Mouse (Mus musculus) CH12.LX (cell line): Measurements from ENCODE around the gene 1700016C15Rik. TPM values are rescaled to one million over a fixed set of nuclear protein-coding genes. Genes with fewer than 3 reads are reported as not detected.

ENCODE experiments used
- DNase-seq: peaks from one replicate; pipeline ENCODE4 v3.0.0-alpha.2; 2013; ENCODE audit errors: extremely low read depth
- H3K27ac ChIP-seq: 2 replicates; pipeline ENCODE4 v1.5.1; 2012; ENCODE audit warnings: low read depth, mild to moderate bottlenecking, control low read depth, moderate library complexity; ENCODE audit not compliant: insufficient read depth
- H3K27me3 ChIP-seq: replicated peaks from 2 replicates; pipeline ENCODE3; 2012; ENCODE audit warnings: inconsistent platforms
- H3K36me3 ChIP-seq, 2 experiments: replicated peaks in 1 of 2; 2 replicates each; pipeline versions ENCODE3 to v1.6.1; 2012; ENCODE audit warnings: inconsistent platforms in 1 of 2, low read length in 1 of 2, mild to moderate bottlenecking in 1 of 2, mixed read lengths in 1 of 2, moderate library complexity in 1 of 2; ENCODE audit not compliant: control insufficient read depth in 1 of 2, insufficient read depth in 1 of 2
- H3K4me1 ChIP-seq, 2 experiments: 2 replicates each; pipeline ENCODE4 v1.6.1; 2012; ENCODE audit warnings: inconsistent platforms in 1 of 2, moderate library complexity in 1 of 2; ENCODE audit not compliant: insufficient read depth in 2 of 2, control insufficient read depth in 1 of 2
- H3K4me2 ChIP-seq: 2 replicates; pipeline ENCODE4 v1.6.1; 2012; ENCODE audit warnings: low read depth, mild to moderate bottlenecking, control low read depth; ENCODE audit not compliant: poor library complexity, insufficient read depth, severe bottlenecking
- H3K4me3 ChIP-seq, 3 experiments: fragments of 150-350 bp in 1 of 3; sonication (generic) in 1 of 3; replicated peaks in 1 of 3; 2 replicates each; pipeline versions ENCODE3 to v1.5.1; 2011 to 2012; ENCODE audit warnings: low read depth in 2 of 3, low read length in 2 of 3, mild to moderate bottlenecking in 2 of 3, moderate library complexity in 2 of 3, control low read depth in 1 of 3, improper control_type of control experiment in 1 of 3, inconsistent platforms in 1 of 3, mixed read lengths in 1 of 3; ENCODE audit not compliant: poor library complexity in 1 of 3
- H3K79me2 ChIP-seq: replicated peaks from 2 replicates; pipeline ENCODE4 v1.6.1; 2012; ENCODE audit warnings: mild to moderate bottlenecking, moderate library complexity; ENCODE audit not compliant: control insufficient read depth, poor library complexity, insufficient read depth, severe bottlenecking; ENCODE audit errors: extremely low read depth
- H3K9ac ChIP-seq: 2 replicates; pipeline ENCODE4 v1.6.1; 2012; ENCODE audit warnings: low read depth, mild to moderate bottlenecking, control low read depth, moderate library complexity; ENCODE audit not compliant: insufficient read depth
- H3K9me3 ChIP-seq: replicated peaks from 2 replicates; pipeline ENCODE3; 2012; ENCODE audit warnings: low read length, inconsistent platforms, mixed read lengths
- BHLHE40 ChIP-seq: IDR thresholded peaks from 2 replicates; pipeline ENCODE4 v1.6.1; 2011; ENCODE audit warnings: mild to moderate bottlenecking, low read depth, low read length, improper control_type of control experiment
- CTCF ChIP-seq, 2 experiments: IDR thresholded peaks in 1 of 2; conservative IDR thresholded peaks in 1 of 2; 2 replicates each; pipeline ENCODE4 v1.5.1; 2011 to 2012; ENCODE audit warnings: low read depth in 2 of 2, low read length in 2 of 2, improper control_type of control experiment in 1 of 2, inconsistent platforms in 1 of 2, mild to moderate bottlenecking in 1 of 2, moderate library complexity in 1 of 2
- KAT2A ChIP-seq: IDR thresholded peaks from 2 replicates; pipeline ENCODE4 v1.6.1; 2012; ENCODE audit warnings: low read length, improper control_type of control experiment, inconsistent platforms; ENCODE audit not compliant: insufficient replicate concordance
- MAFK ChIP-seq: IDR thresholded peaks from 2 replicates; pipeline ENCODE4 v1.6.1; 2011; ENCODE audit warnings: low read length, improper control_type of control experiment; ENCODE audit not compliant: insufficient replicate concordance
- MAX ChIP-seq: IDR thresholded peaks from 2 replicates; pipeline ENCODE4 v1.6.1; 2011; ENCODE audit warnings: low read length, improper control_type of control experiment
- MXI1 ChIP-seq: IDR thresholded peaks from 2 replicates; pipeline ENCODE4 v1.6.1; 2011; ENCODE audit warnings: mild to moderate bottlenecking, low read depth, low read length, improper control_type of control experiment
- MYC ChIP-seq: IDR thresholded peaks from 2 replicates; pipeline ENCODE4 v1.6.1; 2011; ENCODE audit warnings: low read depth, mild to moderate bottlenecking, improper control_type of control experiment, low read length
- PAX5 ChIP-seq: IDR thresholded peaks from 2 replicates; pipeline ENCODE4 v1.6.1; 2012; ENCODE audit warnings: low read length, inconsistent platforms, mixed read lengths
- POLR2AphosphoS2 ChIP-seq: IDR thresholded peaks from 2 replicates; pipeline ENCODE4 v1.6.1; 2011; ENCODE audit warnings: low read depth, low read length, improper control_type of control experiment
- RAD21 ChIP-seq: IDR thresholded peaks from 2 replicates; pipeline ENCODE4 v1.6.1; 2011; ENCODE audit warnings: low read depth, mild to moderate bottlenecking, low read length, improper control_type of control experiment, moderate library complexity
- SIN3A ChIP-seq: IDR thresholded peaks from 2 replicates; pipeline ENCODE4 v1.6.1; 2012; ENCODE audit warnings: low read length, improper control_type of control experiment, inconsistent platforms
- TCF12 ChIP-seq: IDR thresholded peaks from 2 replicates; pipeline ENCODE4 v1.6.1; 2014; ENCODE audit warnings: low read depth, mild to moderate bottlenecking, inconsistent platforms, low read length, improper control_type of control experiment
- USF1 ChIP-seq: IDR thresholded peaks from 2 replicates; pipeline ENCODE4 v1.6.1; 2014; ENCODE audit warnings: low read depth, mild to moderate bottlenecking, inconsistent platforms, low read length, improper control_type of control experiment
- USF2 ChIP-seq: conservative IDR thresholded peaks from 2 replicates; pipeline ENCODE4 v1.6.1; 2011; ENCODE audit warnings: low read depth, low read length, improper control_type of control experiment
- ZC3H11A ChIP-seq: IDR thresholded peaks from 2 replicates; pipeline ENCODE4 v1.6.1; 2012; ENCODE audit warnings: low read depth, mild to moderate bottlenecking, inconsistent platforms, low read length, improper control_type of control experiment
- ZKSCAN1 ChIP-seq: IDR thresholded peaks from 2 replicates; pipeline ENCODE4 v1.6.1; 2012; ENCODE audit warnings: low read depth, inconsistent platforms, low read length, improper control_type of control experiment, borderline replicate concordance
- dilution Hi-C: fragments of 300-500 bp; cut with MboI; formaldehyde crosslinking; loops from 2 replicates; pipeline ENCODE4 v1.14.3; 2020; ENCODE audit warnings: low sequenced_read_pairs; ENCODE audit not compliant: extremely low pct_unique_long_range_greater_than_20kb, extremely low pct_ligation_motif_present
- in situ Hi-C: fragments of 300-500 bp; cut with MboI; formaldehyde crosslinking; loops from 3 replicates; pipeline ENCODE4 v1.14.3; 2019; ENCODE audit warnings: low sequenced_read_pairs, low pct_ligation_motif_present, low pct_unique_long_range_greater_than_20kb, mixed read lengths
- polyA plus RNA-seq: library from polyadenylated mRNA; unstranded; fragments of >175 nt; gene quantifications from 2 replicates; pipeline ENCODE4 v1.2.1, GENCODE M21; 2012; ENCODE audit warnings: low read depth; ENCODE audit not compliant: insufficient read length
- total RNA-seq, 2 experiments: library from RNA; depleted of rRNA; stranded (reverse); fragments of 300-350 nt in 1 of 2; fragments of >200 nt in 1 of 2; gene quantifications; 2 replicates each; pipeline ENCODE4 v1.2.3; 2012 to 2014

1700016C15Rik gene
- total and polyA plus RNA-seq, 3 experiments: not detected

DNA sequence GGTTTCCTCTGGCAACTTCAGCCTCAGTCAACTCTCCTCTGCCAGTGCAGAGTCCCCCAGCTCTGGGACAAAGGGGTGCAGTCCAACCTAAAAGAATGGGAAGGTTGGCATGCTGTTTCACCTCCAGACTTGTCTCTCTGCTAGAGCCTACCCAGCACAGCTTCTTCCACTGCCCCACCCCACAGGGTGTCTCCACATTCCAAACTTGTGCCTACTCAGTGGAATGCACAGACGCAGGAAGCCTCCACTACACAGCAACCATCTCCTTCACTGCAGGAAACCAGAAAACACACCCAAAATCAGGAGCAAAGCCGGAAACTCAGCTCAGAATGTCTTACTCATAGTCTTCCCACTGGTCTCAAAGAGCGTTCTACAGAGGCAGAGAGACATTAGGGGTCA is 10.6 kb upstream of the 1700016C15Rik start:
- Histone ChIP-seq H3K4me2 (no peak overlapping the region), H3K27ac (no peak overlapping the region), H3K27me3 (no peaks in the 10 kb centered on the region), H3K9me3 (no peaks in the 10 kb centered on the region), H3K36me3 (no peaks in the 10 kb centered on the region), H3K4me1 (no peaks in the 10 kb centered on the region), H3K9ac (no peak overlapping the region), H3K4me3 (no peak overlapping the region)
- dilution Hi-C loops: no loop called here
- DNase-seq: no peak
- no peak for TF ChIP-seq POLR2AphosphoS2
- no peak for TF ChIP-seq USF2
- TF ChIP-seq ZC3H11A: no peak
- no peak for TF ChIP-seq MYC
- no peak for TF ChIP-seq MAX
- TF ChIP-seq PAX5: no peak
- no peak for TF ChIP-seq ZKSCAN1
- no peak for TF ChIP-seq SIN3A
- no peak for TF ChIP-seq MAFK
- no peak for TF ChIP-seq TCF12
- no peak for TF ChIP-seq CTCF (conservative IDR thresholded peaks at IDR 0.05 in 1 of 2, IDR thresholded peaks at IDR 0.05 in 1 of 2; ENCODE audit: low read depth in 2 of 2, low read length in 2 of 2)
- no peak for TF ChIP-seq BHLHE40
- TF ChIP-seq RAD21: no peak
- no peak for TF ChIP-seq KAT2A
- no peak for TF ChIP-seq MXI1
- TF ChIP-seq, all 38 proteins: peak for 0
- no peaks in the 10 kb centered on the region for H3K79me2 ChIP-seq
- in situ Hi-C loops: no loop called here

DNA sequence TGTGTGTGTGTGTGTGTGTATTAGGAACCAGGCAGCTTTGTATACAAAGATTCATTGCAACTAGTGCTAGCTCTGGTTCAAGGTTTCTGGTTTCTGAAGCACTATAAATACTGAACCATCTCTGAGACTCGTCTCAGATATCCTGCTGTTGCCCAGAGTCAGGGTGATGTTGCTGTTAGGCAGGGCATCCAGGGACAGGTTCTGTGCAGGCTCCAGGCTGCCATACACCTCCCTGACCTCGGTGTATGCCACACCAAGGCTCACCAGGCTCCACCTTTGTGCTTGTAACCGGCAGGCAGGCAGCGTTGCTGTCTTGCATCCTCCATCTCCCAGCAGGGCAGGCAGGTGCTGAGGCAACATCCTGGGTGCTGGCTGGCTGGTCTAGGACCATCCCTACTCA is 5.8 kb upstream of the 1700016C15Rik start:
- in situ Hi-C loops: no loop called here
- Histone ChIP-seq H3K9me3 (no peaks in the 10 kb centered on the region), H3K36me3 (no peaks in the 10 kb centered on the region), H3K27me3 (no peaks in the 10 kb centered on the region), H3K4me2 (no peak overlapping the region), H3K9ac (no peak overlapping the region), H3K27ac (no peak overlapping the region), H3K4me1 (no peaks in the 10 kb centered on the region), H3K79me2 (no peaks in the 10 kb centered on the region), H3K4me3 (no peak overlapping the region)
- TF ChIP-seq SIN3A (no peak), USF1 (no peak), BHLHE40 (no peak), RAD21 (no peak)
- no peak for DNase-seq
- dilution Hi-C loops: no loop called here
